Mouse (Mus musculus): ENCODE measurements around the gene Dab2ip. TPM values are rescaled to one million over a fixed set of nuclear protein-coding genes. Genes with fewer than 3 reads are reported as not detected.

Gene Dab2ip
- 104 and 118 TPM in 2 replicates for polyA plus RNA-seq (2012; rRNA removed)

GRCm38 (mm10) chr2:35557911-35558825 is at the start of gene Dab2ip:
Gene Dab2ip, plus strand, starts transcription at chr2:35558266.

Other genes starting within 250 kb of the Dab2ip start
- 21.5 and 31.0 TPM in 2 replicates for gene Stom, start 221.3 kb upstream of the Dab2ip start, polyA plus RNA-seq (2012; rRNA removed)
- not detected in 2 replicates for gene 4930568D16Rik, start 190.5 kb upstream of the Dab2ip start, polyA plus RNA-seq (2012; rRNA removed)
- gene 4930402F06Rik, start 161.1 kb upstream of the Dab2ip start, polyA plus RNA-seq (2012; rRNA removed): not detected in 2 replicates
- 10.9 and 13.5 TPM in 2 replicates for gene Ggta1, start 95.0 kb upstream of the Dab2ip start, polyA plus RNA-seq (2012; rRNA removed)

Measured in ovary, adult 2 months (tissue).